Mouse (Mus musculus): ENCODE measurements around the gene Krtap1-3. TPM values are rescaled to one million over a fixed set of nuclear protein-coding genes. Genes with fewer than 3 reads are reported as not detected.
"Not testable (repeated sequence)": the region's sequence is repeated elsewhere in the genome, so short reads cannot be mapped to it uniquely, and the experiment has no call there.

The Krtap1-3 gene
- polyA plus RNA-seq, 1 experiment from 2014 or later, result not detected

DNA sequence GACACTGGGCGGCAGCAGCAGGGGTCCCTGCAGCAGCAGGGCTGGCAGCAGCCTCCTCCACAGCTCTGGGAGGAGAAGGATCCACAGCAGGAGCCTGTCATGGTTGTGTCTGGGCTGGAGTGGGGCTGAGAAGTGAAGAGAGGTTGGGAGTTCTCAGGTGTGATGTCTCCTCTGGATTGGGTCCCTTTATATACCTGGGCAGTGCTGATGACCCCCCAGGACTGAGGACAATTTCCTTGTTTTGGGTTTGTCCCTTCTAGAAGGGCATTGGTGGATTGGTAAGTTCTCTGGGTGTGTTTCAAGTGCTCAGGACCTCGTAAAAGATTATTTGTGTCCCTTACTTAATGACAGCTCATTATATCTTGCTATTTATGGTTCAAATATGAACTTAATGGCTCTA lies 18.9 kb upstream of the Krtap1-3 start, which contains the start of gene Gm11937:
Gene Gm11937, minus strand, starts transcription at position 101 of the 400 bp plus-strand sequence.
- not testable (repeated sequence) for H3K9me3 ChIP-seq (replicated peaks; ENCODE audit: control insufficient read depth, low read length); H3K27ac ChIP-seq (ENCODE audit: low read length); H3K27me3 ChIP-seq (ENCODE audit: control insufficient read depth, insufficient read depth, low read length); H3K4me3 ChIP-seq (ENCODE audit: low read length); H3K36me3 ChIP-seq (ENCODE audit: control insufficient read depth, insufficient read depth); H3K9ac ChIP-seq (ENCODE audit: low read length); H3K4me1 ChIP-seq (ENCODE audit: control insufficient read depth, insufficient read depth, low read length); H3K4me2 ChIP-seq (ENCODE audit: low read depth, low read length); ATAC-seq (replicated peaks; ENCODE audit: extremely low read depth, insufficient read depth, low FRiP score)
- WGBS, result 57% methylated on average over 1 of the region's 2 CpGs

GRCm38 (mm10) chr11:99609126-99609525 lies 18.0 kb upstream of the Krtap1-3 start:
- Histone ChIP-seq H3K36me3 (ENCODE audit: control insufficient read depth, insufficient read depth) (no peaks in the 10 kb centered on the region), H3K4me3 (ENCODE audit: low read length) (no peak overlapping the region), H3K27me3 (ENCODE audit: control insufficient read depth, insufficient read depth, low read length) (peaks cover 4% of the 10 kb centered on the region; the same call in 1 of the 2 replicates), H3K9ac (ENCODE audit: low read length) (no peak overlapping the region), H3K9me3 (replicated peaks; ENCODE audit: control insufficient read depth, low read length) (no peaks in the 10 kb centered on the region), H3K4me1 (ENCODE audit: control insufficient read depth, insufficient read depth, low read length) (no peaks in the 10 kb centered on the region), H3K27ac (ENCODE audit: low read length) (no peak overlapping the region), H3K4me2 (ENCODE audit: low read depth, low read length) (no peak overlapping the region)
- no peak for ATAC-seq (replicated peaks; ENCODE audit: extremely low read depth, insufficient read depth, low FRiP score)
- WGBS, result 49% methylated on average over 1 of the region's 1 CpGs

- H3K4me1 ChIP-seq (ENCODE audit: control insufficient read depth, insufficient read depth, low read length), result not testable (repeated sequence)
Observed at GRCm38 (mm10) chr11:99603208-99603607, 12.1 kb upstream of the Krtap1-3 start, which contains the start of gene Gm11938. Gene Gm11938, minus strand, starts transcription at chr11:99603308.

GRCm38 (mm10) chr11:99597742-99598141 lies 6.6 kb upstream of the Krtap1-3 start, which contains the start of gene Krtap9-3:
Gene Krtap9-3, minus strand, starts transcription at chr11:99598105.
- 79% methylated on average over 6 of the region's 6 CpGs for WGBS
- H3K36me3 ChIP-seq (ENCODE audit: control insufficient read depth, insufficient read depth); ATAC-seq (replicated peaks; ENCODE audit: extremely low read depth, insufficient read depth, low FRiP score); H3K27ac ChIP-seq (ENCODE audit: low read length); H3K4me1 ChIP-seq (ENCODE audit: control insufficient read depth, insufficient read depth, low read length); H3K9ac ChIP-seq (ENCODE audit: low read length); H3K9me3 ChIP-seq (replicated peaks; ENCODE audit: control insufficient read depth, low read length); H3K4me2 ChIP-seq (ENCODE audit: low read depth, low read length); H3K4me3 ChIP-seq (ENCODE audit: low read length); H3K27me3 ChIP-seq (ENCODE audit: control insufficient read depth, insufficient read depth, low read length): not testable (repeated sequence)

More at GRCm38 (mm10) chr11:99603208-99603607, 12.1 kb upstream of the Krtap1-3 start, which contains the start of gene Gm11938:
- H3K9me3 ChIP-seq (replicated peaks; ENCODE audit: control insufficient read depth, low read length); H3K27ac ChIP-seq (ENCODE audit: low read length); H3K36me3 ChIP-seq (ENCODE audit: control insufficient read depth, insufficient read depth); H3K4me2 ChIP-seq (ENCODE audit: low read depth, low read length); H3K4me3 ChIP-seq (ENCODE audit: low read length); H3K9ac ChIP-seq (ENCODE audit: low read length); ATAC-seq (replicated peaks; ENCODE audit: extremely low read depth, insufficient read depth, low FRiP score); H3K27me3 ChIP-seq (ENCODE audit: control insufficient read depth, insufficient read depth, low read length): not testable (repeated sequence)
- WGBS, result 39% methylated on average over 1 of the region's 1 CpGs

DNA sequence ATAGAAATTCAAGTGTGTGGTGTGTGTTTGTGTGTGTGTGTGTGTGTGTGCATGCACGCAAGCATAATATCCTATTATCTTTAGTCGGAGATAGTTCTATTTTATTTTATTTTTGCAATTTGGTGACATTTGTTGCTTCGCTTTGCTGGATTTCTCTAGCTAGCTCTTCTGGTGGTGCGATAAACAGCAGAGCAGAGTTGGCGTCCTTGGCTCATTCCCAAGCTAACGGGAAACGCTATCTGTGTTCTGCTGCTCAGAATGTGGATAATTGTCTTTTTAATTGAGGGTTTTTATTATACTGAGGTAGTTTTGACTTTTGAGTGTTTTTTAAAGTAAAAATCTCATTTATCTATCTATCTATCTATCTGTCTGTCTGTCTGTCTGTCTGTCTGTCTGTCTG lies 6.0 kb downstream of the Krtap1-3 start:
- Histone ChIP-seq H3K4me3 (ENCODE audit: low read length) (no peak overlapping the region), H3K27ac (ENCODE audit: low read length) (no peak overlapping the region), H3K27me3 (ENCODE audit: control insufficient read depth, insufficient read depth, low read length) (no peaks in the 10 kb centered on the region), H3K9ac (ENCODE audit: low read length) (no peak overlapping the region), H3K4me2 (ENCODE audit: low read depth, low read length) (no peak overlapping the region), H3K9me3 (replicated peaks; ENCODE audit: control insufficient read depth, low read length) (no peaks in the 10 kb centered on the region), H3K36me3 (ENCODE audit: control insufficient read depth, insufficient read depth) (no peaks in the 10 kb centered on the region), H3K4me1 (ENCODE audit: control insufficient read depth, insufficient read depth, low read length) (no peaks in the 10 kb centered on the region)
- WGBS, result 70% methylated on average over 7 of the region's 7 CpGs
- ATAC-seq (replicated peaks; ENCODE audit: extremely low read depth, insufficient read depth, low FRiP score), result no peak

GRCm38 (mm10) chr11:99583245-99583704 lies 7.9 kb downstream of the Krtap1-3 start, which contains the start of gene Krtap1-4:
Gene Krtap1-4, minus strand, starts transcription at chr11:99583654.
- no peaks in the 10 kb centered on the region for H3K9me3 ChIP-seq (replicated peaks; ENCODE audit: control insufficient read depth, low read length)
- no peak within 1 kb of the TSS for H3K9ac ChIP-seq (ENCODE audit: low read length)
- no peak within 1 kb of the TSS for H3K27ac ChIP-seq (ENCODE audit: low read length)
- H3K4me1 ChIP-seq (ENCODE audit: control insufficient read depth, insufficient read depth, low read length), result no peaks in the 10 kb centered on the region
- H3K27me3 ChIP-seq (ENCODE audit: control insufficient read depth, insufficient read depth, low read length), result no peaks in the 10 kb centered on the region
- WGBS, result 71% methylated on average over 5 of the region's 5 CpGs
- H3K4me3 ChIP-seq (ENCODE audit: low read length), result no peak within 1 kb of the TSS
- ATAC-seq (replicated peaks; ENCODE audit: extremely low read depth, insufficient read depth, low FRiP score), result no peak
- no peak within 1 kb of the TSS for H3K4me2 ChIP-seq (ENCODE audit: low read depth, low read length)
- H3K36me3 ChIP-seq (ENCODE audit: control insufficient read depth, insufficient read depth), result no peaks in the 10 kb centered on the region

- no peak overlapping the region for H3K27ac ChIP-seq (ENCODE audit: low read length)
- no peaks in the 10 kb centered on the region for H3K9me3 ChIP-seq (replicated peaks; ENCODE audit: control insufficient read depth, low read length)
- 69% methylated on average over 6 of the region's 6 CpGs for WGBS
- no peaks in the 10 kb centered on the region for H3K4me1 ChIP-seq (ENCODE audit: control insufficient read depth, insufficient read depth, low read length)
- H3K27me3 ChIP-seq (ENCODE audit: control insufficient read depth, insufficient read depth, low read length), result no peaks in the 10 kb centered on the region
- no peak overlapping the region for H3K4me3 ChIP-seq (ENCODE audit: low read length)
- no peaks in the 10 kb centered on the region for H3K36me3 ChIP-seq (ENCODE audit: control insufficient read depth, insufficient read depth)
- no peak overlapping the region for H3K4me2 ChIP-seq (ENCODE audit: low read depth, low read length)
- no peak overlapping the region for H3K9ac ChIP-seq (ENCODE audit: low read length)
- ATAC-seq (replicated peaks; ENCODE audit: extremely low read depth, insufficient read depth, low FRiP score), result no peak
Observed at GRCm38 (mm10) chr11:99581564-99581963, 9.6 kb downstream of the Krtap1-3 start.

DNA sequence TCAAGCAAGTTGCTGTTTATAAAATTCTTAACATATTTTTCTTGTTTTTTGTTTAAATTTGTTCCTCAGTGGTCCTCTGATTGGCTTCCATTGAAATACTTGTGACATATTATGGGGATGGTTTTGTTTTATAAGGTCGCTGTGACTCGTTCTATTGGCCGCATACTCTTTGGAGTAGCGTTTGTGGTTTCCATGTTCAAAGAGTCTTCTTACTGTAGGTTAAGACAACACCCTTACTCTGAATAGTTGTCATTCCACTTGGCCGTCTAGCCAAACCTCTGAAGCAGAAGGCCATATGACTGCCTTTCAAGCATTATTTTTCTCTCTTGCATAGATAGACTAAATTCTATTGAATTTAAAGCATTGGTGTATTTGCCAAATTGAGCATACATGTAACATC lies 10.1 kb downstream of the Krtap1-3 start:
- no peaks in the 10 kb centered on the region for H3K36me3 ChIP-seq (ENCODE audit: control insufficient read depth, insufficient read depth)
- H3K9ac ChIP-seq (ENCODE audit: low read length), result no peak overlapping the region
- no peaks in the 10 kb centered on the region for H3K4me1 ChIP-seq (ENCODE audit: control insufficient read depth, insufficient read depth, low read length)
- no peaks in the 10 kb centered on the region for H3K9me3 ChIP-seq (replicated peaks; ENCODE audit: control insufficient read depth, low read length)
- 85% methylated on average over 5 of the region's 5 CpGs for WGBS
- no peaks in the 10 kb centered on the region for H3K27me3 ChIP-seq (ENCODE audit: control insufficient read depth, insufficient read depth, low read length)
- H3K27ac ChIP-seq (ENCODE audit: low read length), result no peak overlapping the region
- no peak overlapping the region for H3K4me2 ChIP-seq (ENCODE audit: low read depth, low read length)
- no peak for ATAC-seq (replicated peaks; ENCODE audit: extremely low read depth, insufficient read depth, low FRiP score)
- H3K4me3 ChIP-seq (ENCODE audit: low read length), result no peak overlapping the region

DNA sequence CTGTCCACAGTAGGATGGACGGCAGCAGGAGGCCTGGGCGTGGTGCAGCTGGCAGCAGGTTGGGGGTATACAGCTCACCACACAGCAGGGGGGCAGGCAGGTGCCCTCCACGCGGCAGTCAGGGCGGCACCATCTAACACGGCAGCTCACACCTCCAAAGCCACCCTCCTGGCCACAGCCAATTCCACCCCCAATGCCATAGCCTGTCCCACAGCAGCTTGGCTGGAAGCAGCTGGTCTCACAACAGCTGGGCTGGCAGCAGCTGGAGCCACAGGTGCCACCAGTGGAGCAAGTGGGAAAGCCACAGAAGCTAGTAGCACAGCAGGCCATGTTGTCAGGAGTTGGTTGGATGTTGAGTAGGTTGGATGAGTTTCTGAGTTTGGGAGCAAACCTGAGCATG lies 10.5 kb downstream of the Krtap1-3 start, which contains the start of gene Krtap1-5:
Gene Krtap1-5, minus strand, starts transcription at position 381 of the 400 bp plus-strand sequence.
- no peaks in the 10 kb centered on the region for H3K36me3 ChIP-seq (ENCODE audit: control insufficient read depth, insufficient read depth)
- H3K4me1 ChIP-seq (ENCODE audit: control insufficient read depth, insufficient read depth, low read length), result no peaks in the 10 kb centered on the region
- no peak within 1 kb of the TSS for H3K4me2 ChIP-seq (ENCODE audit: low read depth, low read length)
- no peaks in the 10 kb centered on the region for H3K9me3 ChIP-seq (replicated peaks; ENCODE audit: control insufficient read depth, low read length)
- H3K27ac ChIP-seq (ENCODE audit: low read length), result no peak within 1 kb of the TSS
- no peak within 1 kb of the TSS for H3K4me3 ChIP-seq (ENCODE audit: low read length)
- H3K9ac ChIP-seq (ENCODE audit: low read length), result no peak within 1 kb of the TSS
- no peak for ATAC-seq (replicated peaks; ENCODE audit: extremely low read depth, insufficient read depth, low FRiP score)
- no peaks in the 10 kb centered on the region for H3K27me3 ChIP-seq (ENCODE audit: control insufficient read depth, insufficient read depth, low read length)
- 77% methylated on average over 6 of the region's 6 CpGs for WGBS
